Mouse (Mus musculus) retina, embryonic 14.5 days (tissue): Measurements from ENCODE around the gene Vps35l.

Experiments used
- DNase-seq: peaks from one replicate; pipeline ENCODE4 v3.0.0-alpha.2; 2015; ENCODE audit warnings: low spot score

The Vps35l gene

DNA sequence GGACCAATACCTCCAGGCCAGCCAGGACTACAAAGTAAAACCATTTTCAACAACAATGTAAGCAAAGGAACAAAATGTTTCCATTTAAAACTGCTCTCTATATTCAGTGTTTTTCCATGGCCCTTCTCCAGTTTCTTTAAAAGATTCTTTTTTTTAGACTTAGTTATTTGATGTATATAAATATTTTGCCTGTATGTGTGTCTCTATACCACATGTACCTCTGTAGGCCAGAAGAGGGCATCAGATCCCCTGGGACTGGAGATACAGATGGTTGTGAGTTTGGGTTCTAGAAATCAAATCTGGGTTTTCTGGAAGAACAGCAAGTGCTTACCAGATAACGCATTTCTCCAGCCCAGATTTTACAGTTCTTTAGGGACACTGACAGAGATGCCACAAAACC lies 1.3 kb upstream of the Vps35l start:
- DNase-seq = no peak

DNA sequence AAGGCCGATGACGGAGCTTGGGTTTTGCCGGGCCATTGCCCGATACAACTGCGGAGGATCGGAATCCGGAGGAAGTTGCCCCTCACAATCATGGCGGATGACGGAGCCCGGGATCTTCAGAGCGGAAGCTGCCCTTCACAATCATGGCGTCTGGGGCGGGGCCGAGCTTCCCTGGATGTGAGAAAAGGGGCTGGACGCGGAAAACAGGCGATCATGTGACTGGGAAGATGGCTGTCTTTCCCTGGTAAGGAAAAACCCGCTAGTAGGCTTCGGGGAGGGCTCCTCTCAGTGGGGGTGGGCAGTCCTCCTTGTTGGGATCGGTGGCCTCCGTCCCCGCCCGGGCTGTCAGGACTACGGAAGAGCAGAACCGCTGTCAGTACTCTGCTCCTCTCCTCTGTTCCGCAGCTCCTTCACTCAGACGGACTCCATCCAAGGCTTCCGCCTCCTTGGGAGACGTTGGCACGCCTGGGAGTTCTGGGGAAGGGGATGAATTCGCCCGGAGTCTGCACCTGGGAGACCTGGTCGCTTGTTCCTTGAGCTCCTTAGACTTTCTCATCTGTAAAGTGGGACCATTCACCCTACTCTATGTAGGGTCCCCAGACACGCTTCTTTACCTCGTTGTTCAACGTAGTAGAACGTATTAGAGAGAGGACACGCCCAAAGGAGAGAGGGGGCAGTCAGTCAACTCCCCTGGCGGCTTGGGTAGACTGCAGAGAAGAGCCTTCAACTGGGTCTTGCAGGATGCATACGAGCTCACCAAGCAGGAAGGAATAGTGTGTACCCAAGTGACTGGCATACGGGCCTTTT lies 709 bp downstream of the Vps35l start:
- DNase-seq = peak; percentile 99

DNA sequence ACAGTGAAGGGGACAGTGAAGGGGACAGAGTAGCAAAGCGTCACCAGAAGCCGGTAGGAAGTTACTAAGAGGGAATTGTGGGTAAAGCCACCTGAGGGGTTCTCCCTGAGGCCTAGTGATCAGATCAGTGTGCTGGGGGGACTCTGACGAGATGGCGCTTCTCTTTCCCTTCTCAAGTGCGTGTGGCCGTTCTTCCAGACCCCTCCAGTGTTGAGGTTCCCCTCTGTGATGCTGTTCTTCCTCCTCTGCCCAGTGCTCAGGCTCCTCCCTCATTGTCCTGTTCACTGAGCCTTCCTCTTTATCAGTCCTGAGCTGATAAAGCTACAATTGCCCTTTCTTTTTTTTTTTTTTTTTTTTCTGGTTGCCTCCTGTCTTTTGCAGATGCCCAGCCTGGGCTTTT lies 2.3 kb downstream of the Vps35l start:
- DNase-seq = no peak

DNA sequence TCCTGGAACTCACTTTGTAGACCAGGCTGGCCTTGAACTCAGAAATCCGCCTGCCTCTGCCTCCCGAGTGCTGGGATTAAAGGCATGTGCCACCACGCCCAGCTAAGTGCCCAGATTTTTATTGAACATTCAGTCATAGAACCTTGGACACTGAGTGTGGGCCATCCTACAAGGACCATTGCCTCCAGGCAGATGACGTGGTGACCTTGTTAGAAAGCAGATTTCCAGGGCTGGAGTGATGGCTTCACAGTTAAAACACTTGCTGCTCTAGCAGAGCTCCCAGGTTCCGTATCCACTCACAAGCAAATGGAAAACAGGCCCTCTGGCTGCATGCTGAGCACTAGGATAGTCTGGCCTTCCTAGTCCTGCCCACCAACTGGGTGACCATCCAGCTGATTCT lies 4.7 kb downstream of the Vps35l start:
- DNase-seq = no peak

DNA sequence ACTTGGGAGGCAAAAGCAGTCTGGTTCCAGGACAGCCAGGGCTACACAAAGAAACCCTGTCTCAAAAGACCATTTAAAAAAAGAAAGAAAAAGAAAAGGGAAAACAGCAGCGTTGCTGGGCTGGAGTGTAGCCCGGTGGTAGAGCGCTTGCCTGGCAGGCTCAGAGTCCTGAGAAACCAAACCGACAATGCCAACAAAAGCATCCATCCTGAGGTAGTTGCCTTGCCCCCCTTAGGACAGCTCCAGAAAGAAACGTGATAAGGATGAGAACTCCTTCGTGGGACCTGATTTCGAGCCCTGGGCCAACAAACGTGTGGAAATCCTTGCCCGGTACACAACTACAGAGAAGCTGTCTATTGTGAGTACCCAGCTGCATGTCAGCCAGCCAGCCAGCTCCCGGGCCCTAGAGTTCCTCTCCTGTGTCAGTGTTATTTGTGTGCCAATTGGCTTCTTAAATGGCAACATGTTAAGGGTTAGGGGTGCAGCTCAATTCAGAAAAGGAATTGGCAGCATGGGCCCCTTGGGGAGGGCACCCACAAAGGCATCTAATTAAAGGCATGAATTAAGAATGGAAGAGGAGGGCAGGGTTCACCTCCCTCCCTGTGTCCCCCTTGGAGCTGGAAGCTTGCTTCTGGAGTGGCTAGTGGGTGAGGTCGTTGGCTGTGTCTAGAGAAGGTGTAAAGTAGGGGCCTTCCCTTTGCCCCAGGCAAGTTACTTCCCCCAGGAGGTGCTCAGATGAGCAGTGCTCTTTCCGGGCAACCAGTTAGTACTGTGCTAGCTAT lies 8.1 kb downstream of the Vps35l start:
- no peak for DNase-seq

DNA sequence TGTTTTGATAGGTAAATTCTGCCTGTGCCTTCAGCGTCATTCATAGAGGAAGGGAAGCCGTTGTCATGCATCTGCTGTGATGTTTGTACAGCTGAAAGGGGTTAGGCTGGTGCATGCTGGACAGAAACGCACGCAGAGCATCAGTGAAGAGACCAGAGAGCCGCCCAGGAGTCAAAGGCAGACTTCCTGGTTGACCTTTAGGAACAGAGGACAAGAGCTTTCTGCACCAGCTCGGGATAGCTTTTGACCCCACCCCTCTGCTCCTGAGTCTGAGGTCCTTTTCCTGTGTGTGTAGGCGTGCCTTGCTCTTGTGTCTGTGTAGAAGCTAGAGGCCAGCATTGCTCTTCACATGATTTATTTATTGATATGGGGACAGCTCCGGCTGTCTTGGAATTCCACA lies 9.7 kb downstream of the Vps35l start:
- no peak for DNase-seq

DNA sequence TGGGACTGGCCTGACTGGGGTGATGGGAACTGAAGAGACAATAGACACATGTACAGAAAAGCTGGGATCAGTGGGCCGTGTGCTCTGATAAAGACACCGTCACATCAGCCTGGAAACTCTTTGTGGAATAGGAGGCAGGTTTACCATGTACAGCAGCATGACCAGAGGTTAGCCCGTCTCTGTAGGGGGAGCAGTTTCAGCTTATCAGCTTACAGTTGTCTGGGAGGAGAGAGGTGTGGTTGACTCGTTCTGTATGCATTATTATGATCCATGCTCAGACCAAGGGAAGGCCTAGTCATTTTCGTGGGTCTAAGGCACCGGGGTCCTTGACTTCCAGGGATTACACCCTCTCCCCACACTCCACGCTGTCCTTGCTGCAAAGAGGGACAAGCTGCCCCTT lies 11.6 kb downstream of the Vps35l start:
- DNase-seq = no peak

DNA sequence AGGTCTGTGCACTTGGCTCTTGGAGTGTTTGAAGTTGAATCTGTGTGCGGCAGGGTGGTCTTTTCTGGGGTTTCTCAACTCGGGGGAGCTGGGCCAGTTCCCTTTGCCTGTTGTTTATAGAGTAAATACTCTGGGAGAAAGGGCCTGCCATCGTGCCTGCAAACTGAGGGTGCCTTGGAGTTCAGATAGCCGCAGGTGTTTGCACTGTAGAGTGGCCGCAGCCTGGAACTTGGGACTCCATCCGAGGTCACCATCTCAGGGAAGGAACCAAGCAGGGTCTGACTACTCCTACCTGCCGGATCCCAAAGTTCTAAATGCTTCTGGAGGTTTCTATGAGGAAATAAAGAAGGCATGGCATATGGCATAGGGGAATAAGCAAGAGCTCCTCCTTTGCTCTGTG lies 15.7 kb downstream of the Vps35l start:
- no peak for DNase-seq

DNA sequence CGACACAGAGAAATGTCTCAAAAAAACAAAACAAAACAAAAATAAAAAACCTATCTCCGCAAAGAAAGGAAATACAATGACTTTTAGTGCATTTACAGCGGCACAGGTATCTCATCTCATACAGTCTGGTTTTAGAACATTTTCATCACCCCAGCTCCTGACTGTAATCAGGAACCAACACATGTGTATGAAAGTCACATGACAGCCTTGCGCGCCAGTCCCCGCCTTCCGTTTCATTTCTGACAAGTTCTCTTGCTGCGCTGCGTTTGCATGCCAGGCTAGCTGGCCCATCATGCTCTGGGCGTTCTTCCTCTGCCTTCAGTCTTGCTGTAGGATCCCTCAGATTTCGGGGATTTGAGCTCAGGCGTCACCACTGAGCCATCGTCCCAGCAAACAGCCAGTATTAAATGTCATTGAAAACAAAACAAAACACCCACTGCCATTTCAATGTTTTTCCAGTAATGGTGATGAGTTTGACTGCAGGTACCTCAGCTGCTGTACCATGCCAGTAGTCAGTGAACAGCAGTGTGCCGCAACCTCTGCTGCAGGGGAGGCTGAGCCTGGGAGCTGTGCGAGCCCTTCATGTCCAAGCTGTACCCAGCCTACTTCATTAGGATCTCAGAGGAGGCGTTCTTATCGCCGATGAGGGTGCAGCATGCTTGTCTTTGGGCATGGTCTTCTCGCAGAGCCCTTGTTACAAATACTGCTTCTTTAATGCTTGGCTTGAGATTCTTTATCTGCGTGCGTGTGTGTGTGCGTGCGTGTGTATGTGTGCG lies 16.7 kb downstream of the Vps35l start:
- no peak for DNase-seq

DNA sequence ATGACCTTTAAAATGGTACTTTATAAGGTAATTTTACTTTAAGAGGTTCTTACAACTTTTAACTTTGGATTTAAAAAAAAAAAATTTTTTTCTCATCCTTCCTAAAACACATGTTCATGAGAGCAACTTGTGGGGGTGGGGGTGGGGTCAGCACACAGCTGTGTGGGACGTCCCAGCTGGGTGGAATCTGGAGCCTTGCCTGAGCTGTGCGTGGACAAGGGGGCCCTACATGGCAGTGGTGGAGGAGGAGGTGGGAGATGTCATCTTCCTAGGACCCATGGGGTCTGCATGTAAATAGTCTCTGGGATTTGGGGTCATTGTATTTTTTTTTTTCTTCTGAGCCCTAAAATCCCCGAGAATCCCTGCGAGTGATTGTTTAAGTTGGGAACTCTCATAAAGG lies 18.3 kb downstream of the Vps35l start:
- no peak for DNase-seq

DNA sequence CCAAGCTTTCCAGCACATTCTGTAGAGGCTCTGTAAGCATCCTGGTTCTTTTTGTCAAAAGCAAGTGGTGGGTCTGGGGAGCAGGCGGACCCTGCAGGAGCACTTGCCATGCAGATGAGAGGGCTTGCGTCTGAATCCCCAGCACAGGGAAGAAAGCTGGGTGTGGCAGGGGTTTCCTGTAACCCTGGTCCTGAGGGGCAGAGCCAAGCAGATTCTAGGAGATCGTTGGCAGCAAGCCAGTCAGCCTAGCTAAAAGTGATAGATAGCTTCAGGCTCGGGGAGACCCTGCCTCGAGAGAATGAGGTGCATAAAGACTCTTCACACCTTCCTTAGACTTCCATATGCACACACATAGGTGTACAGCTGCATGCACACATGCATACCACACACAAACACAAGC lies 19.3 kb downstream of the Vps35l start:
- DNase-seq = no peak

DNA sequence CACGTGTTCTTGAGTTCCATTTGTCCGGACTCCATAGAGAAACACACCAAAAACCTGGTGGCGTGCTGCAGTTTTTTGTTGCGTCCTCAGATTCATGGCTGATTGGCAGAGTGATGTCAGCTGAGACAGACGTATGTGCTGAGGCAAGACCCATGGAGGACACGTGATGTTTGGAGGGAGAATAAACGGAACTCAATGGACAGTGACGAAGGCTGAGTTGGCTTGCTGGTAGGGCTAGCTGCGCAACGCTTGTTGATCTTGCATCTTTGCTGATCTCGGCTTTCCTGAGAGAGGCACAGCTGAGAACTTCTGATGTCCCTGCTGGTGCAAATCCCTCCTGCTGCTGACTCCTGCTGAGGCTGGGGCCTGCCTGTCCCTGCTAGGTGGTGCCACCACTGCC lies 23.9 kb downstream of the Vps35l start:
- DNase-seq = no peak

DNA sequence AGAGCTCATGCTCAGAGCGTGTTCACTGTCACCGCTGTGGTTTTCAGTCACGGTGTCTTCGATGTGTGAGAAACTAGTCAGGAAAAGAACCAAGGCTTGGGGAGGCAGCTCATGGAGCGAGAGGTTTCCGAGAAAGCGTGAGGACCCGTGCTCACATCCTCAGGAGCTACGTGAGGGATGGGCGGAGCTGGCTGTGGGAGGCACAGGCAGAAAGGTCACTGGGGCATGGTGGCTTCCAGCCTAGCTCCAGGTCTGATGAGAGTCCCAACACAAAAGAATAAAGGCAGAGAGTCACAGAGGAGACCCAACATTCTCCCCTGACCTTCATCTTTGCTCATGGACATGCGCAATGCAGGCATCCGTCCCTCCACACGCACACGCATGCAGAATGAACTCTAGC lies 24.7 kb downstream of the Vps35l start:
- no peak for DNase-seq

DNA sequence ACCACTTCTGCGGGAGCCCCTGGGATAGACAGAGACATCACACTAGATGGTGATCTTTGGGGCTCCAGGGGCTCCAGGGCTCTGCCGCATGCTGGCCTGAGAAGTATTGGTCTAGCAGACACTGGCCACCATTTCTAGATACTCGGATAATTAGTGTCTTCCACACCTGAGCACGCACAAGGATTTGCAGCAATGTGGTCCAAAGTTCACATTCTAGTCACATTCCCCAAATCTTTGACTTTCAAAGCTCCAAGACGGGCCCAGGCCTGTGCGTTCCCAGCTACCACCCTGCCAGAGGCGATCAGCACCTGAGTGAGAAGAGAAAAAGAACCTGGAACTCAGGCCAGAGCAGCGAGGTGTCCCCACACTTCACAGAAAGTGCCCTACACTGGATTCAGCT lies 25.6 kb downstream of the Vps35l start:
- no peak for DNase-seq

DNA sequence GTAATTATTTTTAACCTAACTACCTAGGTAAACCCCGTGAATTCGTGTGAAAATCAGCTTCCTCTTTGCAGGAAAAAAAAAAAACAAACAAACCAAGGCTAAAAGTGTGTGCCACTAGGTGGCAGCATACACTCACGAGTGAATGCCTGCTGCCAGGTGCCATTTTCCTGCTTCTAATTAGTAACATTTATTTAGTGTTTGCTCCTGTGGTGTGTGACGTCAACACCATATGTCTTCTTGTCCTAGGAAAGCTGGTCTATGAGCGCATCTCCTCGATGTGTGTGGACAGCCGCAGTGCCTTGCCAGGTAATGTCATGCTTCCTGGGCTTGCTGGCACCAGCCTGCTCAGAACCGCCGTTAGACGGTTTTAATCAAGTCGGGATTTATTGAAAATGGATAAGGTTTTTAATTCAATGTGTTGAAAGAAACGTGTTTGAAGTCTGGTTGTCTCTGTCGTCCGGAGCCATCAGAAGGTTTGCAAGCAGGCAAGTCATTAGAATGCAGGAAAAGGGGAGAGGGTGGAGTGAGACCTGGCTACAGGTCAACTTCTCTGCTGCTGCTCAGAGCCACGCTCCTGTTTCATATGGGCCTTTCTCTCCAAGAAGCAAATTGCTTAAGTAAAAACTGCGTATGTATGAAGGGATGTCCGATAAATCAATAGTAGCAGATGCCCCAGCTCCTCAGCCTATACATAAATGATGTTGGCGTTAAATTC lies 26.2 kb downstream of the Vps35l start:
- DNase-seq = peak; percentile 88

DNA sequence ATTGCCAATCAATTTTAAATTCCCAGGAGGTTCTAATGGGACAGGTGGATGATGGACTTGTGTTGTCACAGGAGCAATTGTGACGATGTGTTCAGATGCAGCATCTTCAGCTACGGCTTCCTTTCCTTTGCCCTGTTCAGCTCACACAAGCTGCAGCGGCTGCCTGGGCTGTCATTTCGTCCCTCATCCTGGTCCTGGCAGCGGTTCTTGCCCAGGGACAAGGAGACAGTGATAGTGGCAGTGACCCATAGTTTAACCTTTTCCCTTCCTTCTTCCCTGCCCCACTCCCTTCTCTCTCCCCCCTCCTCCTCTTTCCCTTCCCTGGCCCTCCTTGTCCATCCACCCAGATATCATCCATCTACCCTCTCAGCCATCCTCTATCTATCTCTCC lies 26.8 kb downstream of the Vps35l start:
- DNase-seq = no peak

DNA sequence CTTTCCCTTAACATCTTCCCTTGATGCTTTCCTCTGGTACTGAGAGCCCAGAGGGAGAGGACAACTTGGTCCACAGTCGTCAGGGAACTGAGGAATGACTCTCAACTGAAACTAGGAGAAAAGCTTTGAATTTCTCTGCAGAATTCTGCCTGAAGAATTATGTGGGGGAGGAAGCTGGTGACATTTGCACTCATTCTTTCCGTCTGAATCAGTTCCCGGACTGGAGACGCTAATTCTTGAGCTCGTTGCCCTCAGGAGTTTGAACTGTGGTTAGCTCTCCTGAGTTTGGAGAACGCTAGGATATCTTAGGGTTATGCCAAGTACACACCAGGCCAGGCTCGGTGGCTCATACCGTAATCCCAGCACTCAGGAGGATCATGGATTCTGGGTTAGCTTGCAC lies 29.2 kb downstream of the Vps35l start:
- DNase-seq = no peak

DNA sequence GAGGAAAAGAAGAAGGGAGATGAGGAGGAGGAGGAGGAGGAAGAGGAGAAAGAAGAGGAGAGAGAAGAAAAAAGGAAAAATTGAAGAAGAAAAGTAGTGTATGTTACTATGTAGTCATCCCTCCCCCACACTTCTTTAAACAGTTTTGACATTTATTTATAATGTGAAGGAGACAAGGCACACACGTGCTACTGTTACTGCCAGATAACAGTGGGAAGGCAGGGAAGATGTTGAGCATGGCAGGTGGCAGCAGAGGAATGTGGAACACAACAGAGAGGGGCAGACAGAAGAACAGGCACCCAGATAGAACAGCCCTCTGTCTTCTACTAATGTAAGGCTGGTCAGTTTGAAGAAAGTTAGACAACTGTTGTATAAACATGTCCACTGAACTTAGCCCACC lies 29.6 kb downstream of the Vps35l start:
- DNase-seq = no peak

DNA sequence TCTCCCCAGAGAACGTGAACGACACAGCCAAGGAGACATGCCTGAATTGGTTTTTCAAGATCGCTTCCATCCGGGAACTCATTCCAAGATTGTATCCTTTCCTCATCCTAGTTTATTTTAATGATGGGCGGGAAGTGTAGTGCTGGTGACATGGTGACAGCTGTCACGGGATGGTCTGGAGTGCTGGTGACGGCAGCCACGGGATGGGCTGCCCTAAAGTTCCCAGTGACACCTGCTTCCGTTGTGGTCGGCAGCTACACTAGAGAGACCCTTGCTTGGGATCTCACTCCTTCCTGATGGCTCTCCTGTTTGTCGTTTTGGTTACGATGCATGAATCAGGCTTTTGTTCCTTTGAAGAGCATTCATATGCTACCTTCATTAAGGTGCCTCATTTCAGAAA lies 33.0 kb downstream of the Vps35l start:
- DNase-seq = no peak

DNA sequence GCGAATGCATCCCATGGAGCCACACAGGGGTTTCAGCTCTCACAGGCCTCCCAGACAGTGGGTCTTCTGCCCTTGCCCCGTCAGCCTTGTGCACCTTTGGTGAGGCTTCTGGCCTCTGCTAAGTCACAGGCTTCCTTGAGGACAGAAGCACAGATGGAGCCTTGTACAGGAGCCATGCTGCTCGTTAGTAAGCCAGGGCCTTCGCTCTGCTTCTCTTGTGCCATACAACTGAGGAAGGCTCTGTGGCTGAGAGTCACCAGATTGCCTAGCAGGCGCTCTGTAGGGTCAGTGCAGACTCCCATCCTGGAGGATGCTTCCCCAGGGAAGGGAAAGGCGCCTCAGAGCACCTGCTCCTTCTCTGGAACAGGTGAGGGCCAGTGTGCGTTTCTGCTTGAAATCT lies 36.0 kb downstream of the Vps35l start:
- DNase-seq = no peak

DNA sequence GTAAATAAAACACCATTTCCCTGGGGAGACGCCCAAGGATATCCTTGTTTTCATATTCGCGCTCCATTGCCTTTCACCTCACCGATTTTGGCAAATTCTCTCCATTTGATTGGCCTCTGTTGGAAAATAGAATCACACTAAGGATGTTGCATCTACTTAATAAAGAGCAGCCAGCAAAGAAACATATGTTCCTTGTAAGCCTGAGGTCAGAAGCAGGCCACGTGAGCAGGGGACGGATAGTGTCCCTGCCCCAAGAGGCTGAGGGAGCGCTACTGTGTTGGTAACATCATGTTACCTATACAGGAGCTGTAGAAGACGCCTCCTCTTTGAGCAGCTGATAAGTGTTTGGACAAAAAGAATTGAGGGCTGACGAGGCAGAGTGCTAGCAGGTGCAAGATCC lies 36.5 kb downstream of the Vps35l start:
- DNase-seq = no peak
